Mouse (Mus musculus) frontal cortex, postnatal 25 days (tissue): ENCODE results near the gene Ogg1.

ENCODE experiments used
- DNase-seq, 2 experiments: peaks; one replicate each; pipeline ENCODE4 v3.0.0; 2022; ENCODE audit warnings: low spot score in 2 of 2

The Ogg1 gene

GRCm38 (mm10) chr6:113326533-113327315, at the start of gene Ogg1:
Ogg1 (plus strand) TSS chr6:113326972.
- DNase-seq: peak; percentile 89 to 97

- no peak for DNase-seq
Measured at GRCm38 (mm10) chr6:113281676-113282075, 45.1 kb upstream of the Ogg1 start.

- DNase-seq: peak; percentile 24 to 40
Measured at GRCm38 (mm10) chr6:113282101-113282802, 44.5 kb upstream of the Ogg1 start, which contains the start of gene Cpne9. Cpne9 (plus strand) TSS chr6:113282307.

GRCm38 (mm10) chr6:113282969-113283368, 43.8 kb upstream of the Ogg1 start:
- DNase-seq: no peak

GRCm38 (mm10) chr6:113283500-113283899, 43.3 kb upstream of the Ogg1 start:
- no peak for DNase-seq

- DNase-seq: no peak
Measured at GRCm38 (mm10) chr6:113284931-113285330, 41.8 kb upstream of the Ogg1 start.

GRCm38 (mm10) chr6:113286316-113286715, 40.5 kb upstream of the Ogg1 start:
- no peak for DNase-seq

- peak in 1 of 2 experiments; percentile 29 for DNase-seq
Measured at GRCm38 (mm10) chr6:113287236-113287635, 39.5 kb upstream of the Ogg1 start.

- DNase-seq: no peak
Measured at GRCm38 (mm10) chr6:113289346-113289745, 37.4 kb upstream of the Ogg1 start.

GRCm38 (mm10) chr6:113290346-113290745, 36.4 kb upstream of the Ogg1 start:
- no peak for DNase-seq

- no peak for DNase-seq
Measured at GRCm38 (mm10) chr6:113292938-113293337, 33.8 kb upstream of the Ogg1 start.

- DNase-seq: no peak
Measured at GRCm38 (mm10) chr6:113296046-113296445, 30.7 kb upstream of the Ogg1 start.

- no peak for DNase-seq
Measured at GRCm38 (mm10) chr6:113296639-113297038, 30.1 kb upstream of the Ogg1 start.

GRCm38 (mm10) chr6:113301350-113301749, 25.4 kb upstream of the Ogg1 start:
- no peak for DNase-seq

- DNase-seq: no peak
Measured at GRCm38 (mm10) chr6:113302258-113302657, 24.5 kb upstream of the Ogg1 start.

GRCm38 (mm10) chr6:113306322-113306985, 20.3 kb upstream of the Ogg1 start:
- DNase-seq: peak; percentile 94 to 98

GRCm38 (mm10) chr6:113306986-113307349, 19.8 kb upstream of the Ogg1 start, which contains the start of gene Brpf1:
Brpf1 (plus strand) TSS chr6:113307137.
- no peak for DNase-seq

GRCm38 (mm10) chr6:113307481-113308121, 19.2 kb upstream of the Ogg1 start:
- DNase-seq: no peak

GRCm38 (mm10) chr6:113308141-113308540, 18.6 kb upstream of the Ogg1 start:
- no peak for DNase-seq

- DNase-seq: no peak
Measured at GRCm38 (mm10) chr6:113315972-113316371, 10.8 kb upstream of the Ogg1 start.

GRCm38 (mm10) chr6:113329396-113329795, 2.6 kb downstream of the Ogg1 start:
- DNase-seq: no peak

GRCm38 (mm10) chr6:113330547-113330946, 3.8 kb downstream of the Ogg1 start:
- DNase-seq: no peak
